In the genomic region with DNA sequence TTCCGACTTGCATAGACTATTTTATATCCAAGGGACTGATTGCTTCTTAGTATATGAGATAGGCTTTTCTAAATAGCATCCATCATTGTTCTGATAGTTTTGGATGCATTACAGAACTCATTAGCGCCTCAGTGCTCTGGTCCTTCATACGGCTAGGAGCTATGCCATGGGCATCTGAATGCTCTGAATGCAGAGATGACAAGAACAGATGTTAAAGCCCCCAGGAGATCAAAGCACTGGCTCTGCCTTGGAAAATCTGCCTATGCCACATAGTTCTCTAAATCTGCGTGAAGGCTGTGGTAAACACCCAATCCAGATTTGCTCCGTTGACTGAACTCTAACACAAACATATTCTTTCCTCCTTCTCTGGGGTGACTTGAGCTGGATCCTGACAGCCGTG, we compare ENCODE assay signal across 19 mouse cellular contexts. TPM values are rescaled to one million over a fixed set of nuclear protein-coding genes. Genes with fewer than 3 reads are reported as not detected.
DNase-seq lines count a peak whose midpoint lies in the region; ATAC-seq lines count a peak whose summit lies in the region.
"Had no signal": no experiment of that assay in that cellular context is flagged by ENCODE, and none has a peak within 500 bp of the region (broad histone marks: within the 10 kb centered on the region; RNA-seq: fewer than 3 reads in every experiment).

No protein-coding gene starts in this region.

- H3K36me3 ChIP-seq in forebrain, embryonic 10.5 days (replicated peaks), result no peaks in the 10 kb centered on the region
- no peaks in the 10 kb centered on the region for H3K36me3 ChIP-seq in forebrain, embryonic 12.5 days (replicated peaks)
- no peaks in the 10 kb centered on the region for H3K36me3 ChIP-seq in hindbrain, embryonic 16.5 days (ENCODE audit: control insufficient read depth, insufficient read depth, low read length)
- H3K36me3 ChIP-seq in hindbrain, embryonic 14.5 days (replicated peaks; ENCODE audit: control insufficient read depth, insufficient read depth), result no peaks in the 10 kb centered on the region
- no peaks in the 10 kb centered on the region for H3K36me3 ChIP-seq in forebrain, embryonic 14.5 days (ENCODE audit: control insufficient read depth, insufficient read depth, low read length)
- no peaks in the 10 kb centered on the region for H3K36me3 ChIP-seq in limb, embryonic 10.5 days
- H3K36me3 ChIP-seq: embryonic facial prominence, embryonic 15.5 days; heart, embryonic 13.5 days; hindbrain, embryonic 12.5 days had no signal

- H3K27ac ChIP-seq in forebrain, embryonic 10.5 days, result no peak overlapping the region
- no peak overlapping the region for H3K27ac ChIP-seq in forebrain, embryonic 12.5 days
- H3K27ac ChIP-seq in hindbrain, embryonic 16.5 days (ENCODE audit: low read depth, low read length), result no peak overlapping the region
- H3K27ac ChIP-seq in hindbrain, embryonic 14.5 days, result no peak overlapping the region
- no peak overlapping the region for H3K27ac ChIP-seq in forebrain, embryonic 14.5 days (ENCODE audit: low read depth, low read length)
- no peak overlapping the region for H3K27ac ChIP-seq in limb, embryonic 10.5 days
- H3K27ac ChIP-seq: embryonic facial prominence, embryonic 15.5 days; heart, embryonic 13.5 days; hindbrain, embryonic 12.5 days had no signal

- ATAC-seq in forebrain, embryonic 12.5 days (ENCODE audit: low FRiP score), result no peak
- ATAC-seq in hindbrain, embryonic 16.5 days, result 0 out of 2 replicates have a peak, but pooled peaks have one; percentile 30
- no peak for ATAC-seq in hindbrain, embryonic 14.5 days (ENCODE audit: low FRiP score)
- ATAC-seq in forebrain, embryonic 14.5 days, result peak; percentile 59; the same call in 1 of the 2 replicates
- ATAC-seq: intestine, embryonic 16.5 days had no signal

- no peak overlapping the region for H3K4me3 ChIP-seq in forebrain, embryonic 10.5 days
- H3K4me3 ChIP-seq in forebrain, embryonic 12.5 days (replicated peaks), result no peak overlapping the region
- no peak overlapping the region for H3K4me3 ChIP-seq in hindbrain, embryonic 16.5 days (ENCODE audit: low read length)
- H3K4me3 ChIP-seq in hindbrain, embryonic 14.5 days (replicated peaks; ENCODE audit: low read length), result no peak overlapping the region
- H3K4me3 ChIP-seq in forebrain, embryonic 14.5 days (ENCODE audit: low read depth, low read length), result no peak overlapping the region
- no peak overlapping the region for H3K4me3 ChIP-seq in limb, embryonic 10.5 days
- H3K4me3 ChIP-seq: embryonic facial prominence, embryonic 15.5 days; erythroblast, embryonic 14.5 days; heart, embryonic 13.5 days; hindbrain, embryonic 12.5 days had no signal

- H3K4me2 ChIP-seq in forebrain, embryonic 12.5 days, result no peak overlapping the region
- H3K4me2 ChIP-seq in hindbrain, embryonic 16.5 days (ENCODE audit: low read length), result no peak overlapping the region
- no peak overlapping the region for H3K4me2 ChIP-seq in hindbrain, embryonic 14.5 days (replicated peaks)
- no peak overlapping the region for H3K4me2 ChIP-seq in forebrain, embryonic 14.5 days (ENCODE audit: low read length)
- H3K4me2 ChIP-seq: embryonic facial prominence, embryonic 15.5 days; heart, embryonic 13.5 days; hindbrain, embryonic 12.5 days had no signal

- no peaks in the 10 kb centered on the region for H3K9me3 ChIP-seq in forebrain, embryonic 10.5 days
- no peaks in the 10 kb centered on the region for H3K9me3 ChIP-seq in forebrain, embryonic 12.5 days
- no peaks in the 10 kb centered on the region for H3K9me3 ChIP-seq in hindbrain, embryonic 16.5 days (ENCODE audit: control insufficient read depth, low read length)
- no peaks in the 10 kb centered on the region for H3K9me3 ChIP-seq in hindbrain, embryonic 14.5 days (ENCODE audit: control insufficient read depth, low read length)
- H3K9me3 ChIP-seq in forebrain, embryonic 14.5 days (replicated peaks; ENCODE audit: control insufficient read depth, low read length), result no peaks in the 10 kb centered on the region
- H3K9me3 ChIP-seq in limb, embryonic 10.5 days (replicated peaks), result no peaks in the 10 kb centered on the region
- H3K9me3 ChIP-seq: embryonic facial prominence, embryonic 15.5 days; heart, embryonic 13.5 days; hindbrain, embryonic 12.5 days had no signal

- DNase-seq in forebrain, embryonic 10.5 days (ENCODE audit: extremely low spot score, low spot score), result peak; percentile 7
- DNase-seq in hindbrain, embryonic 14.5 days (ENCODE audit: low spot score), result no peak
- DNase-seq in forebrain, embryonic 14.5 days (ENCODE audit: low spot score), result peak; percentile 62
- peak; percentile 18 for DNase-seq in limb, embryonic 10.5 days (ENCODE audit: low spot score)
- no peak for DNase-seq in frontal cortex, postnatal 14 days (ENCODE audit: low spot score in 2 of 2)
- DNase-seq: adrenal gland, postnatal 10 days; cerebellum, adult 11-12 months; cerebellum, adult 9-10 months; cerebellum, postnatal 25 days; gastrocnemius, postnatal 10 days; heart, postnatal 36 days; kidney, adult 2 months had no signal

- H3K9ac ChIP-seq in forebrain, embryonic 12.5 days, result no peak overlapping the region
- H3K9ac ChIP-seq in hindbrain, embryonic 16.5 days (ENCODE audit: low read depth, low read length), result no peak overlapping the region
- no peak overlapping the region for H3K9ac ChIP-seq in hindbrain, embryonic 14.5 days
- no peak overlapping the region for H3K9ac ChIP-seq in forebrain, embryonic 14.5 days (ENCODE audit: low read length)
- H3K9ac ChIP-seq: embryonic facial prominence, embryonic 15.5 days; heart, embryonic 13.5 days; hindbrain, embryonic 12.5 days had no signal

- WGBS in forebrain, embryonic 10.5 days, result 84% methylated on average over 6 of the region's 6 CpGs
- WGBS in forebrain, embryonic 12.5 days, result 78% methylated on average over 6 of the region's 6 CpGs
- 50% methylated on average over 6 of the region's 6 CpGs for WGBS in hindbrain, embryonic 16.5 days
- WGBS in hindbrain, embryonic 14.5 days, result 52% methylated on average over 6 of the region's 6 CpGs
- WGBS in forebrain, embryonic 14.5 days, result 60% methylated on average over 6 of the region's 6 CpGs
- 76% methylated on average over 6 of the region's 6 CpGs for WGBS in limb, embryonic 10.5 days

- no peaks in the 10 kb centered on the region for H3K27me3 ChIP-seq in forebrain, embryonic 10.5 days (ENCODE audit: poor library complexity, severe bottlenecking)
- no peaks in the 10 kb centered on the region for H3K27me3 ChIP-seq in forebrain, embryonic 12.5 days
- H3K27me3 ChIP-seq in hindbrain, embryonic 16.5 days (replicated peaks; ENCODE audit: control insufficient read depth, insufficient read depth, low read length), result no peaks in the 10 kb centered on the region
- H3K27me3 ChIP-seq in hindbrain, embryonic 14.5 days (ENCODE audit: control insufficient read depth, insufficient read depth, low read length), result no peaks in the 10 kb centered on the region
- H3K27me3 ChIP-seq in forebrain, embryonic 14.5 days (replicated peaks; ENCODE audit: control insufficient read depth, insufficient read depth, low read length), result no peaks in the 10 kb centered on the region
- no peaks in the 10 kb centered on the region for H3K27me3 ChIP-seq in limb, embryonic 10.5 days (ENCODE audit: low read depth, poor library complexity, severe bottlenecking)
- H3K27me3 ChIP-seq: embryonic facial prominence, embryonic 15.5 days; heart, embryonic 13.5 days; hindbrain, embryonic 12.5 days had no signal

- no peaks in the 10 kb centered on the region for H3K4me1 ChIP-seq in forebrain, embryonic 10.5 days
- H3K4me1 ChIP-seq in forebrain, embryonic 12.5 days, result peaks cover 6% of the 10 kb centered on the region; the same call in 1 of the 2 replicates
- H3K4me1 ChIP-seq in hindbrain, embryonic 16.5 days (ENCODE audit: control insufficient read depth, insufficient read depth, low read depth, low read length), result no peaks in the 10 kb centered on the region
- H3K4me1 ChIP-seq in hindbrain, embryonic 14.5 days (replicated peaks; ENCODE audit: control insufficient read depth, insufficient read depth, low read length), result no peaks in the 10 kb centered on the region
- no peaks in the 10 kb centered on the region for H3K4me1 ChIP-seq in forebrain, embryonic 14.5 days (ENCODE audit: control insufficient read depth, insufficient read depth, low read length)
- H3K4me1 ChIP-seq in limb, embryonic 10.5 days, result no peaks in the 10 kb centered on the region
- H3K4me1 ChIP-seq: hindbrain, embryonic 12.5 days had no signal

RNA-seq across cellular contexts. Expression of a gene that starts 30.2 kb away (rescaled TPM):
- polyA plus RNA-seq in forebrain, embryonic 10.5 days (2016; fragmentation: Nextera tagmentation; extraction: Ambion mirVana), result 4.5 TPM in 2 replicates
- 3.4 and 4.0 TPM in 2 replicates for polyA plus RNA-seq in forebrain, embryonic 12.5 days (2016; fragmentation: Nextera tagmentation; extraction: Ambion mirVana)
- polyA plus RNA-seq in hindbrain, embryonic 16.5 days (2015; fragmentation: Nextera tagmentation; extraction: Ambion mirVana), result 1.6 and 2.0 TPM in 2 replicates
- 2.6 TPM in 2 replicates for polyA plus RNA-seq in hindbrain, embryonic 14.5 days (2014; fragmentation: Nextera tagmentation; extraction: Ambion mirVana)
- 4.2 and 4.5 TPM in 2 replicates for polyA plus RNA-seq in forebrain, embryonic 14.5 days (2014; fragmentation: Nextera tagmentation; extraction: Ambion mirVana)
- 7.1 and 16.4 TPM in 2 replicates for polyA plus RNA-seq in limb, embryonic 10.5 days (2016; fragmentation: Nextera tagmentation; extraction: Ambion mirVana)

Comparison
In these comparisons a context has a peak if more than half of its experiments do, and no peak if none do; other contexts are left out.
1. ATAC-seq: peak in hindbrain, embryonic 16.5 days (single experiment) and forebrain, embryonic 14.5 days (single experiment); none in forebrain, embryonic 12.5 days (single experiment) and hindbrain, embryonic 14.5 days (single experiment).
2. DNase-seq: peak in forebrain, embryonic 10.5 days (single experiment), forebrain, embryonic 14.5 days (single experiment) and limb, embryonic 10.5 days (single experiment); none in hindbrain, embryonic 14.5 days (single experiment) and frontal cortex, postnatal 14 days (0 of 2).